Mouse (Mus musculus) lung, adult 2 months (tissue): ENCODE results near the gene Gm28308.

Experiments
- CTCF ChIP-seq: fragments of 200-500 bp; IDR thresholded peaks from 2 replicates; pipeline ENCODE4 v1.5.1; 2011; ENCODE audit warnings: mild to moderate bottlenecking, low read length, control low read depth; ENCODE audit not compliant: insufficient read depth
- POLR2A ChIP-seq: fragments of 200-500 bp; IDR thresholded peaks from 2 replicates; pipeline ENCODE4 v1.6.1; 2011; ENCODE audit warnings: low read depth, mild to moderate bottlenecking, control low read depth, low read length, borderline replicate concordance; ENCODE audit errors: extremely low read depth

DNA sequence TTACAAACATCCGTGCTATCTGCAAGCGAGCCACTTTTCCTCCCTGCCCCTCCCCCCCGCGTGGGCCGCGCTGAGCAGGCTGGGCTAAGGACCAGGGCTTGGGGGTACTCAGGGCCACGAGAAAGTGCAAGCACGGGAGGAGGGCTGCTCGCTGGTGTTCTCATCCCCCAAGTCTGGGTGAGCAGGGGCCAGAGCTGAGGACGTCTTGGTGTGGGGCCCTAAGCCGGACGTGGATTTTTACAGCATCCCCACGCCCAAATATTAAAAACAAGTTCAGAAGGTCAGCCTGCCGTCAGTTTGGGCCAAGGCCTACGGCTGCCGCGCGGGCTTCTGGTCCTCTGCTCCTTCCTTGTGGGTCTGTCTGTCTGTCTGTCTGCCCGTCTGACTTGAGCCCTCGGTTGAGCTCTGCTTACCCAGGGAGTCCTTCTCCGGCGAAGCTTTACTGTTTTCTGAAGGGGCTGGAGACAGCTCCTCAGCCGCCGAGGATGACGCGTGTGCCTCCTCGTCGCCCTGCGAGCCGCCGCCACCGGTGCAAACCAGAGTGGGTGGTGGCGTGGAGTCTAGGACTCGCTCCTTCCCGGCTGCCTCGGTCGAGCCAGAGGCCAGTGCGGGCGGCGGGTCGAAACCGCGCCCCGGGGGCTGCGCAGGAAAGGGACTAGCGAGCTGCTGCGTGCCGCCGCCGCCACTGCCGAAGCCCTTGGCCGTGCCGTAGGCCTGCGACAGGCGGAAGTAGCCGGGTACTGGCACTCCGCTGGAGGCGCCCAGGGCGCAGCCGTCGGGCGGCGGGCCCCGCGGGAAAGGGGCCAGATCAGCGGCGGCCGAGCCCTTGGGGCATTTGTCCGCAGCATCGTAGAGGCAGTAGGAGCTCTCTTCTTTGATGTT lies 20.6 kb upstream of the Gm28308 start:
- no peak for TF ChIP-seq CTCF
- TF ChIP-seq POLR2A, result no peak
